ENCODE assay signal across 16 mouse cellular contexts in the genomic region with DNA sequence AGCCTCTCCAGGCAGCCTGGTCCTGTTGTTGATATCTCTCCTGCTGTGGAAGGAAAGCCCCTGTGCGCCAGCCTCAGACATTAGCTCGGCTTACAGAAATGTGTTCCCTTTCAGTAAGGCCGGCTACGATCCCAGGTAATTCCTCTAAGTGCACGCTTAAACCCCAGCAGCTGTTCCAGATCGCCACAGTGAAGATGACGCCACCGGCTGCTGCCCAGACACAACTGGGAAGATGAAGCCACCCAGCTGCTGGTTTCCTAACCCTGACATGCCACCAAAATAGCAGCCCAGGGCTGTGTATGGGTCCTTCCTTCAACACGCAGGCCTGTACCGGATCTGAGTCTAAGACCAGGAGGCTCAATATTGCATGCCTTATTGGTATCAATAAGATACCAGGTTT.
DNase-seq lines count a peak whose midpoint lies in the region; ATAC-seq lines count a peak whose summit lies in the region.
"Had no signal": no experiment of that assay in that cellular context is flagged by ENCODE, and none has a peak within 500 bp of the region (broad histone marks: within the 10 kb centered on the region; RNA-seq: fewer than 3 reads in every experiment).

No protein-coding gene starts in this region.

- no peaks in the 10 kb centered on the region for H3K9me3 ChIP-seq in hindbrain, embryonic 14.5 days (ENCODE audit: control insufficient read depth, low read length)
- H3K9me3 ChIP-seq: lung, embryonic 15.5 days had no signal

- no peak overlapping the region for H3K4me2 ChIP-seq in hindbrain, embryonic 14.5 days (replicated peaks)
- H3K4me2 ChIP-seq: lung, embryonic 15.5 days had no signal

- no peaks in the 10 kb centered on the region for H3K27me3 ChIP-seq in hindbrain, embryonic 14.5 days (ENCODE audit: control insufficient read depth, insufficient read depth, low read length)
- H3K27me3 ChIP-seq: lung, embryonic 15.5 days had no signal

- no peak overlapping the region for H3K9ac ChIP-seq in hindbrain, embryonic 14.5 days
- H3K9ac ChIP-seq: lung, embryonic 15.5 days had no signal

- no peak overlapping the region for H3K27ac ChIP-seq in hindbrain, embryonic 14.5 days
- H3K27ac ChIP-seq: lung, embryonic 15.5 days had no signal

- no peak overlapping the region for H3K4me3 ChIP-seq in hindbrain, embryonic 14.5 days (replicated peaks; ENCODE audit: low read length)
- H3K4me3 ChIP-seq: lung, embryonic 15.5 days had no signal

- no peak for ATAC-seq in megakaryocyte progenitor cell, adult 5-6 weeks (replicated peaks; ENCODE audit: poor library complexity)
- no peak for ATAC-seq in hindbrain, embryonic 14.5 days (ENCODE audit: low FRiP score)
- ATAC-seq: hindbrain, embryonic 16.5 days; midbrain, embryonic 16.5 days had no signal

- H3K4me1 ChIP-seq in hindbrain, embryonic 14.5 days (replicated peaks; ENCODE audit: control insufficient read depth, insufficient read depth, low read length), result peaks cover 14% of the 10 kb centered on the region; the same call in 1 of the 2 replicates
- H3K4me1 ChIP-seq: lung, embryonic 15.5 days had no signal

- WGBS in hindbrain, embryonic 14.5 days, result 84% methylated on average over 10 of the region's 10 CpGs

- no peaks in the 10 kb centered on the region for H3K36me3 ChIP-seq in hindbrain, embryonic 14.5 days (replicated peaks; ENCODE audit: control insufficient read depth, insufficient read depth)
- H3K36me3 ChIP-seq: lung, embryonic 15.5 days had no signal

- DNase-seq in embryo, embryonic 10 days (ENCODE audit: low spot score), result peak; percentile 8
- no peak for DNase-seq in embryo, embryonic 10.5 days (ENCODE audit: low spot score)
- peak; percentile 17 for DNase-seq in urinary bladder, postnatal 14 days (ENCODE audit: low spot score)
- DNase-seq in urinary bladder, adult 2 months (ENCODE audit: low spot score), result no peak
- peak; percentile 43 for DNase-seq in lung, postnatal 36 days
- no peak for DNase-seq in cerebellum, postnatal 36 days
- DNase-seq in hindbrain, embryonic 14.5 days (ENCODE audit: low spot score), result no peak
- DNase-seq: cerebellum, adult 2 months; embryo, embryonic 11 days; kidney, adult 8-10 months; left cerebral cortex, postnatal 4 days; thymus, adult 2 months had no signal

Comparison
In these comparisons a context has a peak if more than half of its experiments do, and no peak if none do; other contexts are left out.
1. DNase-seq: peak in embryo, embryonic 10 days (single experiment), urinary bladder, postnatal 14 days (single experiment) and lung, postnatal 36 days (single experiment); none in embryo, embryonic 10.5 days (single experiment), urinary bladder, adult 2 months (single experiment), cerebellum, postnatal 36 days (0 of 2) and hindbrain, embryonic 14.5 days (single experiment).